Mouse (Mus musculus) hematopoietic multipotent progenitor cell, adult 10-12 weeks (in vitro differentiated cells): ENCODE measurements around the gene Rbbp4. TPM values are rescaled to one million over a fixed set of nuclear protein-coding genes. Genes with fewer than 3 reads are reported as not detected.

ENCODE experiments used
- polyA plus RNA-seq: library from polyadenylated mRNA; stranded (reverse); fragments of >175 nt; gene quantifications from 2 replicates; pipeline ENCODE4 v1.2.3, GENCODE M21; 2012; ENCODE audit warnings: low replicate concordance

The Rbbp4 gene
- polyA plus RNA-seq: 18.9 and 24.8 TPM in 2 replicates

DNA sequence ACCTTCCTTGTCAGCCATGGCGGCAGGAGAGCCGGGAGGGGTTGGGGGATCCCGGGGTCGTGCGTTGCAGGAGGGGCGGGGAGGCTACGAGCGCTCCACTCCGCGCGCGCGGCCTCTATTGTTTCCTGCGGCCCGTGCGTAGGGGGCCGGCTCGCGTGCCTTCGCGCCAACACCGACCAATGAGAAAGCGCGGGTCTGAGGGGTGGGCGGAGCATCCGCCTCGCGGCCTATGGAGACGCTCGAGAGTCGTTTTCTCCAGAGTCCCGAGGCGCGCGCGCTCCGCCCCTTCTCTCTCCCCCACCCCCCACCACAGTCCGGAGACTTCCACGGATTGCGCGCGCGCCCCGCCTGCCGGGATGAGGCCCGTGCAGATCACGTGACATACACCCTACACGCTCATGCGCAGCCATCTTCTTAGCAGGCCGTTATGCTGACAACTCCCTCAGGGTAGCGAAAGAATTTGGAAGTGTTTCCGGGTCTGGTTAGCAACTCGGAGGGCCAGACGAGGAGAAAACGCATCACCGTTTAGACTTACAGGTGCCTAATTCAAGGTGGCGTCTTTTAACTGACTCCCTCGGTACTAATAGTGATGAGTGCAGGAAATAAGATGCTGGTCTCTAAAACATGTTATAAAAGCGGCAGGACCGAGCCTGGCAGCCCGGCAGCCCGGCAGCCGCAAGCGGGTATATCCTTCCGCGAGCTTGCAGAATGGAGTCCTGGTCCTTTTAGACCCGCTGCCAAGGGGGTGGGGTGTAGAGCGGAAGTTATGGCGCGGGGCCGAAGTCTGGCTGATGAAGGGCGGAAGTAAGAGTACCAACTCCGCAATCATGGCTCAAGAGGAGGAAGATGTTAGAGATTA lies at the start of gene Rbbp4, which contains the start of gene Zbtb8os:
TSS of gene Rbbp4 (minus strand) at position 155 of the 859 bp plus-strand sequence.
TSS of gene Zbtb8os (plus strand) at position 480 of the 859 bp plus-strand sequence.

GRCm38 (mm10) chr4:129377601-129378390 lies 42.6 kb upstream of the Rbbp4 start, which contains the start of gene Zbtb8a:
Zbtb8a (minus strand) TSS chr4:129378116.

GRCm38 (mm10) chr4:129287472-129287981 lies 47.6 kb downstream of the Rbbp4 start, which contains the start of gene Sync:
Sync (plus strand) TSS chr4:129287617.

GRCm38 (mm10) chr4:129261196-129261595 lies 74.0 kb downstream of the Rbbp4 start, which contains the start of gene C77080:
C77080 (minus strand) TSS chr4:129261404.

Other genes with a start within 250 kb of the Rbbp4 start
- not detected in 2 replicates for gene Tmem54, start 229.8 kb downstream of the Rbbp4 start, polyA plus RNA-seq
- not detected in 2 replicates for gene Hpca, start 213.3 kb downstream of the Rbbp4 start, polyA plus RNA-seq
- gene Fndc5, start 198.4 kb downstream of the Rbbp4 start, polyA plus RNA-seq: 0.15 and 0.46 TPM in 2 replicates
- gene S100pbp, start 145.6 kb downstream of the Rbbp4 start, polyA plus RNA-seq: 4.2 and 5.2 TPM in 2 replicates
- 11.6 and 15.9 TPM in 2 replicates for gene Yars, start 145.6 kb downstream of the Rbbp4 start, polyA plus RNA-seq
- gene C77080, start 74.0 kb downstream of the Rbbp4 start, polyA plus RNA-seq: 0.72 and 1.6 TPM in 2 replicates
- 0.04 TPM in 1 of 2 replicates, not detected in the other for gene Sync, start 47.8 kb downstream of the Rbbp4 start, polyA plus RNA-seq
- gene Zbtb8os, start 325 bp upstream of the Rbbp4 start, polyA plus RNA-seq: 2.6 and 4.1 TPM in 2 replicates
- gene Zbtb8a, start 42.7 kb upstream of the Rbbp4 start, polyA plus RNA-seq: 1.7 and 4.1 TPM in 2 replicates
- gene Zbtb8b, start 105.5 kb upstream of the Rbbp4 start, polyA plus RNA-seq: not detected in 2 replicates
- 27.6 and 91.6 TPM in 2 replicates for gene Bsdc1, start 126.2 kb upstream of the Rbbp4 start, polyA plus RNA-seq
- gene Tssk3, start 155.7 kb upstream of the Rbbp4 start, polyA plus RNA-seq: 0.17 TPM in 1 of 2 replicates, not detected in the other
- 0.59 and 1.1 TPM in 2 replicates for gene Fam229a, start 155.8 kb upstream of the Rbbp4 start, polyA plus RNA-seq
- gene Marcksl1, start 178.2 kb upstream of the Rbbp4 start, polyA plus RNA-seq: 71.7 and 221 TPM in 2 replicates
- gene Hdac1, start 207.3 kb upstream of the Rbbp4 start, polyA plus RNA-seq: 26.7 and 62.4 TPM in 2 replicates
- gene Lck, start 238.3 kb upstream of the Rbbp4 start, polyA plus RNA-seq: 158 and 171 TPM in 2 replicates
- gene Fam167b, start 243.2 kb upstream of the Rbbp4 start, polyA plus RNA-seq: 0.84 and 2.4 TPM in 2 replicates